Mouse (Mus musculus) adrenal gland, adult 2 months (tissue): Measurements from ENCODE around the gene Zic1. TPM values are rescaled to one million over a fixed set of nuclear protein-coding genes. Genes with fewer than 3 reads are reported as not detected.

Experiments
- DNase-seq: peaks from one replicate; pipeline ENCODE4 v3.0.0; 2021
- polyA plus RNA-seq: library from polyadenylated mRNA; depleted of rRNA; stranded (reverse); fragments of >200 nt; gene quantifications from 2 replicates; pipeline ENCODE4 v1.2.3, GENCODE M21; 2012; rRNA removed
- total RNA-seq, 2 experiments: library from RNA; stranded (reverse); gene quantifications; 2 replicates each; pipeline ENCODE4 v1.2.3; 2021

The Zic1 gene
- total and polyA plus RNA-seq, 3 experiments, result 0.08 TPM; not detected in 2

- no peak for DNase-seq
Observed at GRCm38 (mm10) chr9:91353551-91354433, 11.8 kb downstream of the Zic1 start.

- DNase-seq, result no peak
Observed at GRCm38 (mm10) chr9:91352786-91353185, 12.8 kb downstream of the Zic1 start.

GRCm38 (mm10) chr9:91351961-91352411, 13.6 kb downstream of the Zic1 start:
- no peak for DNase-seq

GRCm38 (mm10) chr9:91351361-91351760, 14.2 kb downstream of the Zic1 start:
- DNase-seq, result no peak

- DNase-seq, result no peak
Observed at GRCm38 (mm10) chr9:91350861-91351291, 14.7 kb downstream of the Zic1 start.

GRCm38 (mm10) chr9:91350211-91350791, 15.3 kb downstream of the Zic1 start:
- no peak for DNase-seq

- no peak for DNase-seq
Observed at GRCm38 (mm10) chr9:91348746-91349145, 16.9 kb downstream of the Zic1 start.

- no peak for DNase-seq
Observed at GRCm38 (mm10) chr9:91347591-91347990, 18.0 kb downstream of the Zic1 start.

Other genes with a start within 250 kb of the Zic1 start
- gene Zic4, start 3.4 kb downstream of the Zic1 start, total RNA-seq, result not detected
- not detected in 2 replicates for gene Zic4, start 3.4 kb downstream of the Zic1 start, polyA plus RNA-seq